Mouse (Mus musculus) testis, adult 10 weeks (tissue): ENCODE results near the gene Phldb1. TPM values are rescaled to one million over a fixed set of nuclear protein-coding genes. Genes with fewer than 3 reads are reported as not detected.

ENCODE experiments used
- polyA plus RNA-seq: library from polyadenylated mRNA; stranded (reverse); fragments of 350-450 nt; fragmentation: Illumina TruSeq; extraction: RNeasy Lipid Tissue Mini Kit (QIAGEN cat#74804); gene quantifications from one replicate; pipeline ENCODE4 v1.2.3, GENCODE M21; 2014; ENCODE audit warnings: low read depth, low replicate concordance

Phldb1 gene
- polyA plus RNA-seq = 0.13 TPM

GRCm38 (mm10) chr9:44734524-44735494, at the start of gene Phldb1:
Gene Phldb1, minus strand, starts transcription at chr9:44735198.

GRCm38 (mm10) chr9:44767101-44768028, 32.4 kb upstream of the Phldb1 start, which contains the start of the genes Arcn1 and Ift46:
Gene Arcn1, minus strand, starts transcription at chr9:44767845.
Gene Ift46, plus strand, starts transcription at chr9:44767908.

GRCm38 (mm10) chr9:44673005-44673404, 62.0 kb downstream of the Phldb1 start, which contains the start of gene Treh:
Gene Treh, plus strand, starts transcription at chr9:44673233.

Other genes starting within 250 kb of the Phldb1 start
- gene Cxcr5, start 173.3 kb downstream of the Phldb1 start, polyA plus RNA-seq = 13.8 TPM
- 68.4 TPM for gene Ddx6, start 130.3 kb downstream of the Phldb1 start, polyA plus RNA-seq
- gene Treh, start 62.0 kb downstream of the Phldb1 start, polyA plus RNA-seq = not detected
- 120 TPM for gene Arcn1, start 32.6 kb upstream of the Phldb1 start, polyA plus RNA-seq
- gene Ift46, start 32.7 kb upstream of the Phldb1 start, polyA plus RNA-seq = 95.7 TPM
- gene Tmem25, start 64.1 kb upstream of the Phldb1 start, polyA plus RNA-seq = 0.15 TPM
- not detected for gene Ttc36, start 67.9 kb upstream of the Phldb1 start, polyA plus RNA-seq
- gene Kmt2a, start 146.1 kb upstream of the Phldb1 start, polyA plus RNA-seq = 6.7 TPM
- 120 TPM for gene Atp5l, start 185.5 kb upstream of the Phldb1 start, polyA plus RNA-seq
- 46.0 TPM for gene Ube4a, start 230.4 kb upstream of the Phldb1 start, polyA plus RNA-seq
- 0.28 TPM for gene Cd3g, start 245.2 kb upstream of the Phldb1 start, polyA plus RNA-seq
- 8.4 TPM for gene Cd3d, start 246.6 kb upstream of the Phldb1 start, polyA plus RNA-seq